Mouse (Mus musculus): ENCODE measurements around the gene Prpf6. TPM values are rescaled to one million over a fixed set of nuclear protein-coding genes. Genes with fewer than 3 reads are reported as not detected.

The Prpf6 gene
- polyA plus RNA-seq, 1 experiment from 2014 or later, result 50.3 TPM

GRCm38 (mm10) chr2:181693339-181694280 lies 101.9 kb downstream of the Prpf6 start, which contains the start of gene Rgs19:
Rgs19 (minus strand) TSS chr2:181693977.
- Histone ChIP-seq H3K4me2 (ENCODE audit: low read depth, low read length) (peak within 1 kb of the TSS; percentile 94), H3K9ac (replicated peaks; ENCODE audit: low read depth, low read length) (peak within 1 kb of the TSS; percentile 76), H3K27ac (ENCODE audit: low read depth, low read length) (peak within 1 kb of the TSS; percentile 36), H3K4me3 (ENCODE audit: low read depth, low read length) (peak within 1 kb of the TSS; percentile 59), H3K9me3 (ENCODE audit: control insufficient read depth, low read length) (no peaks in the 10 kb centered on the region), H3K4me1 (ENCODE audit: control insufficient read depth, insufficient read depth, low read length) (peaks cover 9% of the 10 kb centered on the region; the same call in 1 of the 2 replicates), H3K36me3 (ENCODE audit: control insufficient read depth, insufficient read depth, low read length) (peaks cover 9% of the 10 kb centered on the region; the same call in 1 of the 2 replicates), H3K27me3 (ENCODE audit: control insufficient read depth, insufficient read depth, low read length) (no peaks in the 10 kb centered on the region)
- ATAC-seq (ENCODE audit: low read depth), result peak; percentile 86
- under 1% methylated on average over 69 of the region's 75 CpGs for WGBS

GRCm38 (mm10) chr2:181694581-181694980 lies 102.9 kb downstream of the Prpf6 start:
- 0 out of 2 replicates have a peak overlapping the region, but pooled peaks have one; percentile 59 for H3K4me3 ChIP-seq (ENCODE audit: low read depth, low read length)

DNA sequence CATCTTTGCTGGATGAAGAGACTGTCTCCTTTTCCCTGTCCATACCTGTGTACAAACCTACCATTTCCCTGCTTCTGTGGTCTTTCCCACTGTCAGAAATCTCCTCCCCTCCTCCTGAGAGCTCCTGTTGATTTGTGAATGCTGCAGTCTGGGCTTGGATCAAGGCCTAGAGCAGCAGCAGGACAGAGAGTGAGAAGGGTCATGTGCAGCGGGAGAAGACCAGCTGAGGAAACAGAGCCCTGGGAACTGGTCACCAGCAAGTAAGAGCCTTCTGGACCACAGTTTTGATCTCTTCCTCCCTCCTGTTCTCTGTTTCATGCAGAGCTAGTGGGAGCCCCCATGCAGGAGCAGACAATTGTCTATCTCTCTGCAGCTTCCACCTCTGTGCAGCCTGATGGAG lies 104.1 kb downstream of the Prpf6 start:
- Histone ChIP-seq H3K4me3 (ENCODE audit: low read depth, low read length) (no peak overlapping the region), H3K36me3 (ENCODE audit: control insufficient read depth, insufficient read depth, low read length) (no peaks in the 10 kb centered on the region), H3K4me1 (ENCODE audit: control insufficient read depth, insufficient read depth, low read length) (peaks cover 9% of the 10 kb centered on the region; the same call in 1 of the 2 replicates), H3K9ac (replicated peaks; ENCODE audit: low read depth, low read length) (no peak overlapping the region), H3K9me3 (ENCODE audit: control insufficient read depth, low read length) (no peaks in the 10 kb centered on the region), H3K27ac (ENCODE audit: low read depth, low read length) (no peak overlapping the region), H3K27me3 (ENCODE audit: control insufficient read depth, insufficient read depth, low read length) (no peaks in the 10 kb centered on the region), H3K4me2 (ENCODE audit: low read depth, low read length) (no peak overlapping the region)
- no peak for ATAC-seq (ENCODE audit: low read depth)
- WGBS, result 83% methylated on average over 1 of the region's 1 CpGs

More at GRCm38 (mm10) chr2:181694581-181694980, 102.9 kb downstream of the Prpf6 start:
- H3K27ac ChIP-seq (ENCODE audit: low read depth, low read length), result no peak overlapping the region
- WGBS, result 94% methylated on average over 3 of the region's 3 CpGs
- H3K9me3 ChIP-seq (ENCODE audit: control insufficient read depth, low read length), result no peaks in the 10 kb centered on the region
- H3K4me2 ChIP-seq (ENCODE audit: low read depth, low read length), result peak overlapping the region; percentile 94; the same call in 1 of the 2 replicates
- H3K27me3 ChIP-seq (ENCODE audit: control insufficient read depth, insufficient read depth, low read length), result no peaks in the 10 kb centered on the region
- ATAC-seq (ENCODE audit: low read depth), result 0 out of 2 replicates have a peak, but pooled peaks have one; percentile 5
- H3K36me3 ChIP-seq (ENCODE audit: control insufficient read depth, insufficient read depth, low read length), result no peaks in the 10 kb centered on the region
- no peak overlapping the region for H3K9ac ChIP-seq (replicated peaks; ENCODE audit: low read depth, low read length)
- peaks cover 9% of the 10 kb centered on the region; the same call in 1 of the 2 replicates for H3K4me1 ChIP-seq (ENCODE audit: control insufficient read depth, insufficient read depth, low read length)

DNA sequence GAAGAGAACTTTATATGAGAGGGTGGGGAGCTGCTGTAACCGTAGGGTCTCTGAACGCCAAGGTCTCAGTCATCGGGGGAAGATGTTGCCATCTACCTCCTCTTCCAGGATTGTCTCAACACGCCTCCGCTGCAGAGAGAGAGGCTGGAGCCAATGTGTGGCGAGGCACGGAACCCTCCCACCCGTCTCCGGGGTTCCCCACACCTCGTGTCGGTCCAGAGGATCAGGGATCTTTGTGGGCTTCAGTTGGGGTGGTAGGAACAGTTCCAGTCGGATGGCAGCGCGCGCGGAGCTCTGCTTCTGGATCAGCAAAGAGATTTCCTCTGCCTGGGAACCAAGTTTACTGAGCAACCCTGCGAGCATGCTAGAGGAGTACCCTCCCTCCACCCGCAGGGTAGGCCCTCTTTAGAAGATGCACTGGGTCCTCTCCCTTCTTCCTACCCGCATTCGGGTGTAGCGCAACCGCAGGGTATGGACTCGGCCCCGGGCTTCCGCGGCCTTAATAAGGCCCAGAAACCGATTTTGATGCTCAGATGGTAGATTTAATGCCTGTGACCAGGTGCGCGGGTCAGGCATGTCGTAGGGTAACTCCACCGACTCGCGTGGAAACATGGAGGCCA lies 105.2 kb downstream of the Prpf6 start:
- no peak for ATAC-seq (ENCODE audit: low read depth)
- WGBS, result 74% methylated on average over 33 of the region's 33 CpGs
- H3K4me3 ChIP-seq (ENCODE audit: low read depth, low read length), result no peak overlapping the region
- H3K4me1 ChIP-seq (ENCODE audit: control insufficient read depth, insufficient read depth, low read length), result peaks cover 9% of the 10 kb centered on the region; the same call in 1 of the 2 replicates
- H3K27me3 ChIP-seq (ENCODE audit: control insufficient read depth, insufficient read depth, low read length), result no peaks in the 10 kb centered on the region
- no peaks in the 10 kb centered on the region for H3K36me3 ChIP-seq (ENCODE audit: control insufficient read depth, insufficient read depth, low read length)
- H3K4me2 ChIP-seq (ENCODE audit: low read depth, low read length), result no peak overlapping the region
- no peak overlapping the region for H3K27ac ChIP-seq (ENCODE audit: low read depth, low read length)
- no peak overlapping the region for H3K9ac ChIP-seq (replicated peaks; ENCODE audit: low read depth, low read length)
- H3K9me3 ChIP-seq (ENCODE audit: control insufficient read depth, low read length), result no peaks in the 10 kb centered on the region

GRCm38 (mm10) chr2:181698241-181698640 lies 106.6 kb downstream of the Prpf6 start, which contains the start of gene Lkaaear1:
Lkaaear1 (minus strand) TSS chr2:181698442.
- Histone ChIP-seq H3K9ac (replicated peaks; ENCODE audit: low read depth, low read length) (no peak within 1 kb of the TSS), H3K27me3 (ENCODE audit: control insufficient read depth, insufficient read depth, low read length) (no peaks in the 10 kb centered on the region), H3K9me3 (ENCODE audit: control insufficient read depth, low read length) (no peaks in the 10 kb centered on the region), H3K4me3 (ENCODE audit: low read depth, low read length) (no peak within 1 kb of the TSS), H3K4me2 (ENCODE audit: low read depth, low read length) (no peak within 1 kb of the TSS), H3K36me3 (ENCODE audit: control insufficient read depth, insufficient read depth, low read length) (no peaks in the 10 kb centered on the region), H3K27ac (ENCODE audit: low read depth, low read length) (no peak within 1 kb of the TSS), H3K4me1 (ENCODE audit: control insufficient read depth, insufficient read depth, low read length) (peaks cover under 1% of the 10 kb centered on the region; the same call in 1 of the 2 replicates)
- 56% methylated on average over 5 of the region's 5 CpGs for WGBS
- no peak for ATAC-seq (ENCODE audit: low read depth)

Small RNAs within 50 kb of the gene (microRNA-seq; reads per million reads assigned to microRNA genes)
- not detected for gene Mir7006

Other genes with a start within 250 kb of the Prpf6 start
- 59.3 and 67.7 TPM in 2 replicates for gene Zgpat, start 226.9 kb upstream of the Prpf6 start, polyA plus RNA-seq (2014; fragmentation: Nextera tagmentation; extraction: Ambion mirVana)
- 57.8 and 66.0 TPM in 2 replicates for gene Arfrp1, start 226.5 kb upstream of the Prpf6 start, polyA plus RNA-seq (2014; fragmentation: Nextera tagmentation; extraction: Ambion mirVana)
- 44.7 and 46.2 TPM in 2 replicates for gene Lime1, start 211.8 kb upstream of the Prpf6 start, polyA plus RNA-seq (2014; fragmentation: Nextera tagmentation; extraction: Ambion mirVana)
- gene Zbtb46, start 132.4 kb upstream of the Prpf6 start, polyA plus RNA-seq (2014; fragmentation: Nextera tagmentation; extraction: Ambion mirVana), result 18.2 and 22.8 TPM in 2 replicates
- not detected in 2 replicates for gene Abhd16b, start 98.7 kb upstream of the Prpf6 start, polyA plus RNA-seq (2014; fragmentation: Nextera tagmentation; extraction: Ambion mirVana)
- 116 and 120 TPM in 2 replicates for gene Tpd52l2, start 94.7 kb upstream of the Prpf6 start, polyA plus RNA-seq (2014; fragmentation: Nextera tagmentation; extraction: Ambion mirVana)
- gene Dnajc5, start 71.4 kb upstream of the Prpf6 start, polyA plus RNA-seq (2014; fragmentation: Nextera tagmentation; extraction: Ambion mirVana), result 245 and 250 TPM in 2 replicates
- 61.3 and 66.6 TPM in 2 replicates for gene Uckl1, start 7.0 kb upstream of the Prpf6 start, polyA plus RNA-seq (2014; fragmentation: Nextera tagmentation; extraction: Ambion mirVana)
- gene Zfp512b, start 935 bp downstream of the Prpf6 start, polyA plus RNA-seq (2014; fragmentation: Nextera tagmentation; extraction: Ambion mirVana), result 85.1 and 87.5 TPM in 2 replicates
- gene Samd10, start 7.3 kb downstream of the Prpf6 start, polyA plus RNA-seq (2014; fragmentation: Nextera tagmentation; extraction: Ambion mirVana), result 189 and 220 TPM in 2 replicates
- not detected in 2 replicates for gene Gm29797, start 65.2 kb downstream of the Prpf6 start, polyA plus RNA-seq (2014; fragmentation: Nextera tagmentation; extraction: Ambion mirVana)
- 12.7 and 17.0 TPM in 2 replicates for gene Sox18, start 79.8 kb downstream of the Prpf6 start, polyA plus RNA-seq (2014; fragmentation: Nextera tagmentation; extraction: Ambion mirVana)
- gene Tcea2, start 88.4 kb downstream of the Prpf6 start, polyA plus RNA-seq (2014; fragmentation: Nextera tagmentation; extraction: Ambion mirVana), result 49.6 and 54.8 TPM in 2 replicates
- gene Rgs19, start 102.1 kb downstream of the Prpf6 start, polyA plus RNA-seq (2014; fragmentation: Nextera tagmentation; extraction: Ambion mirVana), result 53.6 and 66.3 TPM in 2 replicates
- gene Lkaaear1, start 106.6 kb downstream of the Prpf6 start, polyA plus RNA-seq (2014; fragmentation: Nextera tagmentation; extraction: Ambion mirVana), result not detected in 2 replicates
- gene Oprl1, start 123.1 kb downstream of the Prpf6 start, polyA plus RNA-seq (2014; fragmentation: Nextera tagmentation; extraction: Ambion mirVana), result 98.4 and 105 TPM in 2 replicates
- gene Myt1, start 171.5 kb downstream of the Prpf6 start, polyA plus RNA-seq (2014; fragmentation: Nextera tagmentation; extraction: Ambion mirVana), result 26.9 and 28.7 TPM in 2 replicates
- 30.6 and 38.7 TPM in 2 replicates for gene Pcmtd2, start 246.0 kb downstream of the Prpf6 start, polyA plus RNA-seq (2014; fragmentation: Nextera tagmentation; extraction: Ambion mirVana)